Mouse (Mus musculus): Measurements from ENCODE around the gene Hus1b.

Gene Hus1b

DNA sequence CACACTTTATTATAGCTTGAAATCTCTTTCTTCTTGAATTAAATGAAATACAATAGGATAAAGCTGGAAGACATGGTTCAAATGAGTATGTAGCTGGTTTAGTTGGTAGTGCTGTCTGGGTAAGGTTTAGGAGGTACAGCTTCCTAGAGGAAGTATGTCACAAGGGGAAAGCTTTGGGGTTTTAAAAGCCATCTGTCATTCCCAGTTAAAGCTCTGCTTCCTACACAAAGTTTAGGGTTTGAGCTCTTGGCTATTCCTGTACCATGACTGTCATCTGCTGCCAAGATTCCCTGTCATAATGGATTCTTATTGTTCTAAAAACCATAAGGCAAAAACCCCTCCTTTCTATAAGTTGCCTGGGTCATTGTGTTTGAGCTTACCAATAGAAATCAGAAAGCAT is 1.8 kb downstream of the Hus1b start:
- DNase-seq: no peak

DNA sequence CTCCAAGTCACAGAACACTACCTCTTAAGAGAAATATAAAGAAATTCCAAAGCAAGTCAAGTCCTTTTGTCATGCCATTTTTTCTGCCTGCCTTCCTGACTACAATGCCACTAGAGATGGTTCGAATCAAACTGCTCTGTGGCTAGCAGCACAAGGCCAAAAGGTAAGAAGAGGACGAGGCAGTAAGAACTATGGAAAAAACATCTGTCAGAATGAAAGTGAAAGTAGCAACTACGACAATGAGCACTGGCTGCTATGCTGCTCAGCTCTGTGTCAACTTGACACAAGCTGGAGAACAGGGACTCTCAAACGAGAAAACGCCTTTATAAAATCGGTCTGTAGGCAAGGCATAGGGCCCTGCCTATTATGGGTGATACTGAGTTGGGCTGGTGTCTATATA is 14.6 kb downstream of the Hus1b start:
- no peak for DNase-seq

DNA sequence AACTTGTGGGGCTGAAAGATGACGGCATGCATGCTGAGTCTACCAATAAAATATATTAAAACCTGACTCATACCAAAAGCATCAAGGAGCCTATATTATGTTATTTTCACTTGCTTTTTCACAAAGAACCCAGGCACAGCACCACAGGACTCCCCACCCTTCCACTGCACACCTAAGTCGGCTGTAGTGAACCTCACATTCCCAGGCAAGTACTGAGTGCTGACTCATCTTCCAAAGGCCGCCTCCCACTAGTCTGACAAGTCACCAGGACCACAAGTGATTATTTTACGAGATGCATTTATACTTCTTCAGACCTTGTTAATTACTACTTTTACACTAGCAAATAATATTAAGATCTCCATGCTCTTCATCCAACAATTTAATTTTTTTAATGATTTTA is 15.9 kb downstream of the Hus1b start:
- no peak for DNase-seq

DNA sequence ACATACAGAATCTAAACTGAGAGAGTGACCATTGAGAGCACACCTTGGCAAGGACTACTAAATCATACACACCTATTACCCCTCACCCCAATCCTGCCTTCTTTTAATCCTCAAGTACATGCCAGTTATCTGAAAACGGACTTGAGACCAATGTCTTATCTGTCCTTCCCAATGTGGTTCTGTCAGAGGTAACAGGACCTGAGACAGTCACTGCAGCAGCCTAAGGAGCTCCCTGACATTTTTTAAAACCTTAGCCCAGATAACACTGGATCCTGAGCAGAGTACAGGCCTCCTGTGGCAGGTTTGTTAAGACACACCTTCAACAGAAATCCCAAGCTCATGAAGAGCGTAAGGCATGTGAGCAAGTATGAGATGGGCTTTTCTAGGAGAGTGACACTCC is 18.4 kb downstream of the Hus1b start:
- DNase-seq: no peak

DNA sequence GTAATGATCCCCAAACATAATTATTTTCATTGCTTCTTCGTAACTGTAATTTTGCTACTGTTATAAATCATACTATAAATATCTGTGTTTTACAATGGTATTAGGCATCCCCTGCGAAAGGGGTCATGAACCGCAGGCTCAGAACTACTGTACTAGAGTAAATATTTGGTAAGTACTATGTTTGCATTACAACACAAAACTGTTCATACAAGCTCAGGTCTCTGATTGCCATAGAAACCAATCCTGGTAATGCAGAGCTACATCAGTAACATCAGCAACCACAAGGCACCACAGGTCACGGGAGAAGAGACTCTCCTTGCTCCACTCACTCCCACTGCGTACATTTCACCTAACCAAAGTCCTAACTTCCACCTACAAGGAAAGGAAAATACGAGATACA is 23.3 kb downstream of the Hus1b start:
- DNase-seq: no peak

DNA sequence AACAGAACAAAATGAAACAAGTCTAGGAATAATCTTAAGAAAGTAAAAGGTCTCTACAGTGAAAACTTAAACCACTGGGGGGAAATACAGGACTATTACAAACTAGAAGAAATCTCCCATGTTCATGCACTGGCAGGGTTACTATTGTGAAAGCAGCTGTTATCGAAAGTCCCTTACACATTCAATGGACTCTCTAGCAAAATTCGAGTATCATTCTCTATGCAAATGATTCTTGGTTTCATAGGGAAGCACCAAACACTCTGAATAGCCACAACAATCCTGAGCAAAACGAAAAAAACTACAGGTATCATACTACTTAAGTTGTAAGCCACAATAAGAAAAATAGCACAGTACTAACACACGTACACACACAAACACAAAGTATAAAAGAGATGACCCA is 25.6 kb downstream of the Hus1b start:
- no peak for DNase-seq

DNA sequence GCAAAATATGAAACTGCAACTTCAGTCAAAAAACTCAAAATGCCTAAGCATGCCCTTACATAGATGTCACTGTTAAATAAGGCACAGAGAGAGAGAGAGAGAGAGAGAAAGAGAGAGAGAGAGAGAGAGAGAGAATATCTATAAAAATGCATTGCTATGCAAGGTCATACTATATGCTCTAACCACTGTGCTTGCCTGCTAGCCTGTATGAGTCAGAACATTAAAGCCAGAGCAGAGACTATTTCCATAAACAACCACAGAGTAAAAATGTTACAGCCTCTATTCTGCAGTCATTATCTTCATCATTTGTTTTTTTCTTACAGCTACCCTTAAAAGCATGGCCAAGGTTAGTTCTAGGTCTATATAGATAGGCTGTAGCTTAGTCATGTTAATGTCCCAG is 33.8 kb downstream of the Hus1b start:
- no peak for DNase-seq

DNA sequence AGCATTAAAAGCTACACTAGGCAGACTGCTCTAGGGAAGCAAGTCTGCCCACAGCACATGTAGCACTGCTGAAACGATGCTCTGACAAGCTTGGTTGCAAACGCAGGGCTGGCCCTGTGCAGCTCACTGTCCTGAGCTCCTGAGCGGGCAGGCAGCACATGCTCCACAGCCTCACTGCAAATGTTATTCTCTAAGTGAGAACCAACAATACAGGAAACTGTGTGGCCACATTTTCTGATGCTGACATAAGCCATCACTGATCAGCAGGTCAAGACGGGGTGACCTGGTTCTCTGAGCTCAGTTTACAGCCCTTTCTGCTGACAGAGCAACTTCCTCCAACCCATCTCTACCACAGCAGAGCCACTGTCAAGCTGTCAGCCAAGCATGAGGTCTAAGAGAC is 34.5 kb downstream of the Hus1b start:
- peak; percentile 66 for DNase-seq

DNA sequence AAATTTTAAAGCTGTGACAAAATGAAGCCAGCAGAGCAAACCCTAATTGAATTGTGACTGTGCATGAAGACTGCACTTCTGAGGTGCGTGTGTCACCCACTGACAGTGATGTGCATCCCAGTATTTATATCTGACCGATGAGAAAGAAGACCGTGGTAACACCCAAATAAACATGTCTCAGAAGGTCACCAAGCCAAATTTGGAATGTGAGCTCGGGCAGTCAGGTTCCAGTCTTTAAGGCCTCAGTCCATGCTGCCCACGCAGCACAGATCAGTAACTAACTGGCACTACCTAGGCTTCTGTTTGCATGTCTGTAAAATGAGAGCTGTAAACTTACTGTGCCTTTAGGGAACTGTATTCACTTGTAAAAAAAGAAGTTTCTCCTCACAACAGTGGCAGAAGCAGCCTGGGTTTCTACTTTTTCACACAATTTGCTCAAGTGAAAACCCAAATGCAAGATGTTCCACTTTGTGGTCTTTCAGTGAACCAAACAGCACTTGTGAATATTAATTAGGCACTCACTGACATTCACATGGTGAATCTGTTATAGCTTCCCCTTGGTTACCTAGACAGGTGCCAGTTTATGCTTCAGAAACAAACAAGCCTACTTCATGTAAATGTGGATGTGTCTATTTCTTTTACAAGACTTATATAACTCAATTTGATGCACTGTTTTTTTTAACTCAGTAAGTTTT is 35.5 kb downstream of the Hus1b start:
- DNase-seq: no peak

DNA sequence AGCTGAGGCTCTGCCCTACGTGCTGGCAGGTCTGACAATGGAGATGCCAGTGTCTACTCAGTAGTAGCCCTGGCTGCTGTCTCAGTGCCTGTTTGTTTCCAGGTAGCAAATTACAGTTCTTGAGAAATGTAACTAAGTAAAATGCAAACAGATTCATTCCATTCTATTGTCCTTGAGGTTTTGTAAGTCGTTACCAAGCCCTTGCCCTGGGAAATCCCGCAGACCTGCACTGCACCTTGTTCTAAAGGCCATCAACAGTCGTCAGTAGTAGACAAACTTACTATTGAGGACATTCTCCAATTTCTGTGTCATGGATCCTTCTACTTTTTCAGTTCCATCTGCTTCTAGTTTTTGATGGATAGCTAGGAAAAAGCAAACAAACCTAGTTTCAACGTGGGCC is 36.7 kb downstream of the Hus1b start:
- DNase-seq: no peak

DNA sequence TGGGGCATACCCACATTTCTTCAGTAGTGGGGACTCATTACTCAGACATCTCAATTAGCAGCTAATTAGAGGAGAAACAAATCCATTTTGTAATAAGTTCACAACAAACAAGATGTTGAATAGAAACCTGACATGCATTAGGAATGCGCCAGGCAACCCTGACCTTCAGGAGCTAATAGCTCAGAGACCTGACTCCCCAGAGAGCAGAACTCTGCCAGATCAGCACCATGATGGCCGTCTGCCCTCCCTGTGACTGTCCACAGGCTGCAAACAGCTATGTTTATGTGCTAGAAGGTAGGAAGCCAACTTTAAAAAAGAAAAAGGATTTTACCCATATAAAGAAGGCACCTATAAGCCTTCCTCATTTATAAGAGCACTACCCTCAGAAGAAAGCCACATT is 45.3 kb downstream of the Hus1b start:
- DNase-seq: peak; percentile 24

DNA sequence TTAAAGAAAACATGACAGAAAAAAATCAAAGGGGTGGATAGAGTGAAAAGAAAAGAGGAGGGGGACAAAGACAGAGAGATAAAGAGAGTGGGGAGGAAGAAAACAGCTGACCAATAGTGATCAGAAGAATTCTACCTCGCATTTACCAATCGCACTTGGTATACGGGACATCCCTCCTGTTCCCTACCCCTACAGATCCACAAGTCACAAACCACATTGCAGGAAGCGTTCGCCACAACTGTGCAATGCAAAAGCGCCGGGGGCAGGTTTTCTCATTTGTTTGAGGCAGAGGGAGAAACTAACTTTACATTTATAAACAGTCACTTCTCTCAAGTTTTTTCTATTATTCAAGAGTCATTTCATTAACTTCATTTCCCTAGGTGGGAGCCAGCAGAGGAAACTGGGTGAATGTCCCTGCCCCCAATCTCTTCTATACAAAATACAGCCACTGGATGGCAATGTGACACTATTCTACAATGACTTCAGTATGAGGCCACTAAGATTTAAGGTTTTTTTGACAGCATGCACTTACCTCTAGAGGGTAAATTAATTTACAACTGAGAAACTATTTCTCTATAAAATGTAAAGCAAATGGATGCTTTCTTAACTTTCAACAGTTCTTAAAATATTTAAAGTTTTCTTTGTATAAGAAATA is 46.0 kb downstream of the Hus1b start:
- DNase-seq: peak; percentile 36

Data from embryo, embryonic 11 days (tissue).